Mouse (Mus musculus) intestine, embryonic 16.5 days (tissue): ENCODE measurements at regions not wholly inside any gene's neighbourhood (a gene's known extent, or its start where the extent isn't known, plus 50 kb on each side); places are given as distances from the start of the nearest gene placed in this dataset.

Experiments used
- ATAC-seq: fragments of 200-750 bp; cut with Nextera tagmentation; 2 replicates; pipeline ENCODE4 v1.8.0; 2017; ENCODE audit warnings: moderate TSS enrichment, moderate library complexity
- H3K27ac ChIP-seq: fragments of 300-500 bp; sonication (generic); 2 replicates; pipeline ENCODE4 v1.5.1; 2014; ENCODE audit warnings: mild to moderate bottlenecking, low read length
- H3K27me3 ChIP-seq: fragments of 300-500 bp; sonication (generic); replicated peaks from 2 replicates; pipeline ENCODE4 v1.6.1; 2014; ENCODE audit warnings: low read length, control low read depth, mixed read lengths; ENCODE audit not compliant: control insufficient read depth, insufficient read depth
- H3K36me3 ChIP-seq: fragments of 300-500 bp; sonication (generic); 2 replicates; pipeline ENCODE4 v1.6.1; 2014; ENCODE audit warnings: low read length, control low read depth; ENCODE audit not compliant: control insufficient read depth, insufficient read depth
- H3K4me1 ChIP-seq: fragments of 300-500 bp; sonication (generic); 2 replicates; pipeline ENCODE4 v1.6.1; 2014; ENCODE audit warnings: low read length, control low read depth, mixed read lengths; ENCODE audit not compliant: control insufficient read depth, insufficient read depth
- H3K4me2 ChIP-seq: fragments of 300-500 bp; sonication (generic); 2 replicates; pipeline ENCODE4 v1.6.1; 2014; ENCODE audit warnings: low read depth, low read length, control low read depth
- H3K4me3 ChIP-seq: fragments of 300-500 bp; sonication (generic); 2 replicates; pipeline ENCODE4 v1.5.1; 2014; ENCODE audit warnings: mild to moderate bottlenecking, low read length
- H3K9ac ChIP-seq: fragments of 300-500 bp; sonication (generic); 2 replicates; pipeline ENCODE4 v1.6.1; 2014; ENCODE audit warnings: low read depth, low read length
- H3K9me3 ChIP-seq: fragments of 300-500 bp; sonication (generic); 2 replicates; pipeline ENCODE4 v1.6.1; 2016; ENCODE audit warnings: low read length, control low read depth; ENCODE audit not compliant: control insufficient read depth
- WGBS: fragments of 180-500 bp; shearing (Covaris S2); extraction: QIAGEN DNeasy Blood & Tissue Kit; methylation state at CpG from one replicate; pipeline ENCODE4 v1.1.7; 2014; 5-methylcytosine and 5-hydroxymethylcytosine counted together

GRCm38 (mm10) chr2:131801212-131801611, 58.3 kb downstream of the Erv3 start:
- no peaks in the 10 kb centered on the region for H3K4me1 ChIP-seq
- no peak for ATAC-seq
- no peak overlapping the region for H3K4me2 ChIP-seq
- H3K9ac ChIP-seq = no peak overlapping the region
- 76% methylated on average over 8 of the region's 8 CpGs for WGBS
- no peaks in the 10 kb centered on the region for H3K9me3 ChIP-seq
- no peaks in the 10 kb centered on the region for H3K36me3 ChIP-seq
- H3K27ac ChIP-seq = no peak overlapping the region
- no peak overlapping the region for H3K4me3 ChIP-seq
- H3K27me3 ChIP-seq = no peaks in the 10 kb centered on the region

- ATAC-seq = no peak
- WGBS = 89% methylated on average over 8 of the region's 8 CpGs
- H3K4me1 ChIP-seq = no peaks in the 10 kb centered on the region
- H3K4me3 ChIP-seq = no peak overlapping the region
- H3K27ac ChIP-seq = no peak overlapping the region
- H3K27me3 ChIP-seq = no peaks in the 10 kb centered on the region
- no peak overlapping the region for H3K9ac ChIP-seq
- H3K4me2 ChIP-seq = no peak overlapping the region
- no peaks in the 10 kb centered on the region for H3K36me3 ChIP-seq
- H3K9me3 ChIP-seq = no peaks in the 10 kb centered on the region
Observed at GRCm38 (mm10) chr2:131800126-131800894, 59.2 kb downstream of the Erv3 start.

GRCm38 (mm10) chr2:131799486-131799885, 60.1 kb downstream of the Erv3 start:
- Histone ChIP-seq H3K4me1 (no peaks in the 10 kb centered on the region), H3K4me2 (no peak overlapping the region), H3K36me3 (no peaks in the 10 kb centered on the region), H3K27me3 (no peaks in the 10 kb centered on the region), H3K27ac (no peak overlapping the region), H3K9ac (no peak overlapping the region), H3K4me3 (no peak overlapping the region), H3K9me3 (no peaks in the 10 kb centered on the region)
- WGBS = 79% methylated on average over 7 of the region's 7 CpGs
- no peak for ATAC-seq

- no peak for ATAC-seq
- WGBS = 56% methylated on average over 9 of the region's 9 CpGs
- no peak overlapping the region for H3K27ac ChIP-seq
- H3K9me3 ChIP-seq = no peaks in the 10 kb centered on the region
- H3K4me2 ChIP-seq = no peak overlapping the region
- no peaks in the 10 kb centered on the region for H3K27me3 ChIP-seq
- H3K36me3 ChIP-seq = no peaks in the 10 kb centered on the region
- no peak overlapping the region for H3K4me3 ChIP-seq
- H3K9ac ChIP-seq = no peak overlapping the region
- no peaks in the 10 kb centered on the region for H3K4me1 ChIP-seq
Observed at GRCm38 (mm10) chr2:131797001-131797693, 62.4 kb downstream of the Erv3 start.

GRCm38 (mm10) chr2:131775381-131775780, 84.2 kb downstream of the Erv3 start:
- Histone ChIP-seq H3K4me1 (no peaks in the 10 kb centered on the region), H3K36me3 (no peaks in the 10 kb centered on the region), H3K4me3 (no peak overlapping the region), H3K9ac (no peak overlapping the region), H3K27ac (no peak overlapping the region), H3K9me3 (no peaks in the 10 kb centered on the region), H3K27me3 (no peaks in the 10 kb centered on the region), H3K4me2 (no peak overlapping the region)
- ATAC-seq = no peak
- 90% methylated on average over 1 of the region's 1 CpGs for WGBS

GRCm38 (mm10) chr2:131773691-131774090, 85.9 kb downstream of the Erv3 start:
- no peaks in the 10 kb centered on the region for H3K4me1 ChIP-seq
- no peak for ATAC-seq
- no peaks in the 10 kb centered on the region for H3K27me3 ChIP-seq
- H3K9me3 ChIP-seq = no peaks in the 10 kb centered on the region
- no peaks in the 10 kb centered on the region for H3K36me3 ChIP-seq
- WGBS = 69% methylated on average over 4 of the region's 4 CpGs
- no peak overlapping the region for H3K27ac ChIP-seq
- no peak overlapping the region for H3K4me3 ChIP-seq
- no peak overlapping the region for H3K4me2 ChIP-seq
- no peak overlapping the region for H3K9ac ChIP-seq

- Histone ChIP-seq H3K9me3 (no peaks in the 10 kb centered on the region), H3K36me3 (no peaks in the 10 kb centered on the region), H3K9ac (no peak overlapping the region), H3K27ac (no peak overlapping the region), H3K4me1 (no peaks in the 10 kb centered on the region), H3K4me2 (no peak overlapping the region), H3K4me3 (no peak overlapping the region), H3K27me3 (no peaks in the 10 kb centered on the region)
- WGBS = 76% methylated on average over 5 of the region's 5 CpGs
- ATAC-seq = no peak
Observed at GRCm38 (mm10) chr2:131772163-131772562, 87.4 kb downstream of the Erv3 start.

GRCm38 (mm10) chr2:131770852-131771251, 88.7 kb downstream of the Erv3 start:
- Histone ChIP-seq H3K27ac (no peak overlapping the region), H3K4me3 (no peak overlapping the region), H3K4me1 (no peaks in the 10 kb centered on the region), H3K36me3 (no peaks in the 10 kb centered on the region), H3K9ac (no peak overlapping the region), H3K4me2 (no peak overlapping the region), H3K27me3 (no peaks in the 10 kb centered on the region), H3K9me3 (no peaks in the 10 kb centered on the region)
- no peak for ATAC-seq
- WGBS = 56% methylated on average over 5 of the region's 5 CpGs

- no peaks in the 10 kb centered on the region for H3K4me1 ChIP-seq
- WGBS = 85% methylated on average over 9 of the region's 9 CpGs
Observed at GRCm38 (mm10) chr2:131769656-131770210, 89.8 kb downstream of the Erv3 start.

More at GRCm38 (mm10) chr2:131769656-131770210, 89.8 kb downstream of the Erv3 start:
- Histone ChIP-seq H3K4me2 (no peak overlapping the region), H3K27ac (no peak overlapping the region), H3K9me3 (no peaks in the 10 kb centered on the region), H3K27me3 (no peaks in the 10 kb centered on the region), H3K9ac (no peak overlapping the region), H3K4me3 (no peak overlapping the region), H3K36me3 (no peaks in the 10 kb centered on the region)
- ATAC-seq = no peak
